Mouse (Mus musculus): ENCODE results near the gene Krt83. TPM values are rescaled to one million over a fixed set of nuclear protein-coding genes. Genes with fewer than 3 reads are reported as not detected.

Gene Krt83
- polyA plus RNA-seq, 1 experiment, result not detected

DNA sequence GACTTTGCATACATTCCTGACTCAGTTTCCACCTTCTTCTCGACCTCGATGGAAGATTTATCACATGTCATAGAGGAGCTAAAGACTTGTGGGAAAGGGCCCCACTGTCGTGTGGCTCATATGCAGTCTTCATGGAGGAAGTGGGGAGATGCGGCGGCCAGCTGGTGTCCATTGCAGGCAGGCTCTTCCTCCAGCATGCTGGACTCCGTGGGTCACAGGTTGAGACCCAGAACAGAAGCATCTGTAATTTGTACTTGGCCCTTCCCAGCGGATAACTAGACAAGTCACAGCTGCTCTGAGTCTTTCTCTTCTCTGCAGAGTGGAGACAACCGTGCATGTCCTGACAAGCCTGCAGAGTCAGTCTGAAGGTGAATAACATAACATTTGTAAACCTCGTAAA lies 16.9 kb upstream of the Krt83 start:
- Histone ChIP-seq H3K4me1 (ENCODE audit: control insufficient read depth, insufficient read depth, low read length) (no peaks in the 10 kb centered on the region), H3K27ac (ENCODE audit: control insufficient read depth, insufficient read depth, low read depth, low read length) (no peak overlapping the region), H3K36me3 (ENCODE audit: control insufficient read depth, insufficient read depth, low read length) (no peaks in the 10 kb centered on the region), H3K27me3 (ENCODE audit: control insufficient read depth, insufficient read depth, low read length) (no peaks in the 10 kb centered on the region), H3K4me3 (ENCODE audit: control insufficient read depth, low read depth, low read length) (no peak overlapping the region)
- TF ChIP-seq CTCF (IDR thresholded peaks at IDR 0.05; ENCODE audit: control insufficient read depth, insufficient read depth, insufficient replicate concordance, low read depth, low read length) (no peak), POLR2A (IDR thresholded peaks at IDR 0.05; ENCODE audit: control insufficient read depth, low read depth, low read length) (no peak)

DNA sequence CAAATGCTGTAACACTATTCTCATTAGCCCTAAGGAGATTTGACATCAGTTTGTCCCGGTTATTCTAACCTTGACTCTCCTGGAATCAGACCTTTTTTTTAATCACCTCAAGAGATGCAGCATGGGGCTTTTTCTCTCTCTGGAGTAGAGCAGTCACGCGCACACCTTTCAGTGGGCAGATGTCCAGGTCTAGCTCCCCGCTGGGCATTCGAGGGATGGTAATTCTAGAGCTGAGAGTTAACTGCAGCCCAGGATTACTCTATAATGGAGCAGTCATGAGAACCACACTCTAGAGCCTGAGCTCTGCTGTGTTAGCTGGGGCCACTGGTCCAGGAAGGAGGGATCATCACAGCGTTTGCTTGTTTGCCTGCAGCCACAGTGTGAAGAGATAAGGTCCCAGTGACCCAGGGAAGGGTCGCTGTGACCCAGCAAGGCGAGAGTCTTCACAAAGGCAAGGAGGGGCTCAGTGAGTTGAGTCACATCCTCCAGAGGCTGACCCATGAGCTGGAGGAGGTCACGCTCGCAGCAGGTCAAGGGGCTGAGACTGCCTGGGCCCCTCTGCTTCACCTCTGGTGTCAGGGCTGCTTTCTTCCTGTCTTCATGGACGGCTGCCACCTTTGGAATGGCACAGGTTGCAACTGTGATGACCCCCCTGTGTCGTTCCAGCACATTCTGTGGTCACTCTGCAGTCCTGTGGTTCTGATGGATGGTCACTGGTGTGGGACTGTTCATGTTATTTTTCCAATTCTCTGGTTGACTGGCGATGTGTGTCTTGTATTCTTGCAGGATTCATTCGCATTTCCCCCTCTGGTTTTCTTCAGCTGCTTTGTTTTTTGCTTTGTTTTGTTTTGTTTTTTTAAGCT lies 15.8 kb upstream of the Krt83 start:
- no peaks in the 10 kb centered on the region for H3K27me3 ChIP-seq (ENCODE audit: control insufficient read depth, insufficient read depth, low read length)
- H3K4me1 ChIP-seq (ENCODE audit: control insufficient read depth, insufficient read depth, low read length), result no peaks in the 10 kb centered on the region
- H3K36me3 ChIP-seq (ENCODE audit: control insufficient read depth, insufficient read depth, low read length), result no peaks in the 10 kb centered on the region
- no peak overlapping the region for H3K27ac ChIP-seq (ENCODE audit: control insufficient read depth, insufficient read depth, low read depth, low read length)
- no peak for TF ChIP-seq CTCF (IDR thresholded peaks at IDR 0.05; ENCODE audit: control insufficient read depth, insufficient read depth, insufficient replicate concordance, low read depth, low read length)
- TF ChIP-seq POLR2A (IDR thresholded peaks at IDR 0.05; ENCODE audit: control insufficient read depth, low read depth, low read length), result no peak
- no peak overlapping the region for H3K4me3 ChIP-seq (ENCODE audit: control insufficient read depth, low read depth, low read length)

DNA sequence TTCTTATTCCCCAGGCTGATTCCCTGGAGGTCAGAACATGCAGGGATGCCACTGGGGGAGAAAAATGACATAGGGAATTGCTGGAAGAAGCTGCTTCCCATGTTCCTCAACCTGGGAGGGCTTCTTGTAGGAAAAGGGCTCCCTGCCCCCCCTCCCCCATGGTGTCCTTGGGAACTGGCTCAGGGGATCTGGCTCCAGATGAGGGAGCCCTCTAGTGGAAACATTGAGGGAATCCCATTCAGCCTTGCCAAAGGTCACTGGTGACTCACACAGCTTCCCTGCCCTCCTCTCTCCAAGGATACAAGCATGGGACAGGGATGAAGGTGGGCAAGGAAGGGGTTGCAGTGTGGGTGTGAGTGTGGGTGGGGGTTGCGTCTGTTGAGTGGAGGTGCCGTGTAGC lies 5.9 kb upstream of the Krt83 start:
- Histone ChIP-seq H3K4me3 (ENCODE audit: control insufficient read depth, low read depth, low read length) (no peak overlapping the region), H3K4me1 (ENCODE audit: control insufficient read depth, insufficient read depth, low read length) (no peaks in the 10 kb centered on the region; the same call in 1 of the 2 replicates), H3K27me3 (ENCODE audit: control insufficient read depth, insufficient read depth, low read length) (no peaks in the 10 kb centered on the region), H3K36me3 (ENCODE audit: control insufficient read depth, insufficient read depth, low read length) (no peaks in the 10 kb centered on the region), H3K27ac (ENCODE audit: control insufficient read depth, insufficient read depth, low read depth, low read length) (no peak overlapping the region)
- TF ChIP-seq POLR2A (IDR thresholded peaks at IDR 0.05; ENCODE audit: control insufficient read depth, low read depth, low read length) (no peak), CTCF (IDR thresholded peaks at IDR 0.05; ENCODE audit: control insufficient read depth, insufficient read depth, insufficient replicate concordance, low read depth, low read length) (no peak)

DNA sequence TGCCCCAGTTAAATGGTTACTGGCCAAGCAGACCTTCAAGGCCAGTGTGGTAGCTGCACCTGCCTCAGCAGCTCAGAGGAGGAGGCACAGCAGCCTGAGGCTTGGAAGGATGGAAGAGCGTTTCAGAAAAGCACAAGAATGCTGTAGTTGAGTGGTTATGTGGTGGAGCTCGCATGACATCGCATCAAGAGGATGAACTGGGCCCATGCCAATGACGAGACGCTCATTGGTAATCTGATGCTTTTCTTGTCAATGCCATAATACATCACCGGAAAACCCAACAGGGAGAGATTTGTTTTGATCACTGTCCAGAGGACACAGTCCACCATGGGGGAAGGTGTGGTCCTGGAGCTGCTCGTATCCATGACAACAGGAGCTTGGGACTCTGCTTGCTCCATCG lies 4.0 kb upstream of the Krt83 start:
- no peaks in the 10 kb centered on the region for H3K36me3 ChIP-seq (ENCODE audit: control insufficient read depth, insufficient read depth, low read length)
- H3K4me3 ChIP-seq (ENCODE audit: control insufficient read depth, low read depth, low read length), result no peak overlapping the region
- H3K4me1 ChIP-seq (ENCODE audit: control insufficient read depth, insufficient read depth, low read length), result no peaks in the 10 kb centered on the region; the same call in 1 of the 2 replicates
- H3K27ac ChIP-seq (ENCODE audit: control insufficient read depth, insufficient read depth, low read depth, low read length), result no peak overlapping the region
- TF ChIP-seq CTCF (IDR thresholded peaks at IDR 0.05; ENCODE audit: control insufficient read depth, insufficient read depth, insufficient replicate concordance, low read depth, low read length), result no peak
- no peak for TF ChIP-seq POLR2A (IDR thresholded peaks at IDR 0.05; ENCODE audit: control insufficient read depth, low read depth, low read length)
- no peaks in the 10 kb centered on the region for H3K27me3 ChIP-seq (ENCODE audit: control insufficient read depth, insufficient read depth, low read length)

DNA sequence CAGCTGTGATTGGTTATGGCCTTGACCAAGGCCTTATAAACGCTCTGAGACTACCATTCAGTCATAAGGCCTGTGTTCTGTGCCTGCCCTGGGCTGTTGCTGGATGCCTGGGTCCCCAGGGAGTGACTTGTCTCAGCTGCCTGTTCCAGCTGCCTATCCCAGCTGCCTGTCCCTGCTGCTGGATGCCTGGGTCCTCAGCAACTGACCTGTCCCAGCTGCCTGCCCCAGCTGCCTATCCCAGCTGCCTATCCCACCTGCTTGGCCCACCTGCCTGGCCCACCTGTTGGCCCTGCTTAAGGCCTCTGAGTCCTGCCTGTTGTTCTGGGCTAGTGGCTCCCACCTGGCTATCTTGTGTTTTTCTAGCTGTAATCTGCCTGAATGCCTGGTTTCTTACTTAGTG lies 2.9 kb upstream of the Krt83 start:
- Histone ChIP-seq H3K4me1 (ENCODE audit: control insufficient read depth, insufficient read depth, low read length) (no peaks in the 10 kb centered on the region; the same call in 1 of the 2 replicates), H3K27me3 (ENCODE audit: control insufficient read depth, insufficient read depth, low read length) (no peaks in the 10 kb centered on the region), H3K36me3 (ENCODE audit: control insufficient read depth, insufficient read depth, low read length) (no peaks in the 10 kb centered on the region), H3K27ac (ENCODE audit: control insufficient read depth, insufficient read depth, low read depth, low read length) (no peak overlapping the region), H3K4me3 (ENCODE audit: control insufficient read depth, low read depth, low read length) (no peak overlapping the region)
- TF ChIP-seq CTCF (IDR thresholded peaks at IDR 0.05; ENCODE audit: control insufficient read depth, insufficient read depth, insufficient replicate concordance, low read depth, low read length), result no peak

DNA sequence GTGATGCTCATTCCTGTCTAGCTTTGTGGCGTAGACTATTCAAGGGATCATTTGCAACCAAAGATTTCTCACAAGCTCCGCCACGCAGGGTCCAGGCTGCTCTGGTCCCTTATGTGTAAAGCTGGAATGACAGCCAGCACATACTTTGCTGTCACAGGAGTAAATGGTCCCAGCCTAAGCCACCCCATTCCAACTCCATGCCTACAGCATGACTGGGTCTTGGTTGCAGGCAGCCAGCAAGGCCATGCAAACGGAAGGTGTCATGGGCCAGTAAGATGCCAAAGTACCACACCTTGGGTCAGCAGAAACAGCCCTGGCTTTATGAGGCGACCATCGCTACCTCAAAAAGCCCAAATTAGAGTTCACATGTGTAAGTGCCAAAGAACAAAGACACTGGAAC lies 2.4 kb upstream of the Krt83 start:
- H3K27me3 ChIP-seq (ENCODE audit: control insufficient read depth, insufficient read depth, low read length), result no peaks in the 10 kb centered on the region
- no peak overlapping the region for H3K27ac ChIP-seq (ENCODE audit: control insufficient read depth, insufficient read depth, low read depth, low read length)
- no peaks in the 10 kb centered on the region for H3K36me3 ChIP-seq (ENCODE audit: control insufficient read depth, insufficient read depth, low read length)
- TF ChIP-seq POLR2A (IDR thresholded peaks at IDR 0.05; ENCODE audit: control insufficient read depth, low read depth, low read length), result no peak
- TF ChIP-seq CTCF (IDR thresholded peaks at IDR 0.05; ENCODE audit: control insufficient read depth, insufficient read depth, insufficient replicate concordance, low read depth, low read length), result no peak
- H3K4me3 ChIP-seq (ENCODE audit: control insufficient read depth, low read depth, low read length), result no peak overlapping the region
- H3K4me1 ChIP-seq (ENCODE audit: control insufficient read depth, insufficient read depth, low read length), result no peaks in the 10 kb centered on the region; the same call in 1 of the 2 replicates

DNA sequence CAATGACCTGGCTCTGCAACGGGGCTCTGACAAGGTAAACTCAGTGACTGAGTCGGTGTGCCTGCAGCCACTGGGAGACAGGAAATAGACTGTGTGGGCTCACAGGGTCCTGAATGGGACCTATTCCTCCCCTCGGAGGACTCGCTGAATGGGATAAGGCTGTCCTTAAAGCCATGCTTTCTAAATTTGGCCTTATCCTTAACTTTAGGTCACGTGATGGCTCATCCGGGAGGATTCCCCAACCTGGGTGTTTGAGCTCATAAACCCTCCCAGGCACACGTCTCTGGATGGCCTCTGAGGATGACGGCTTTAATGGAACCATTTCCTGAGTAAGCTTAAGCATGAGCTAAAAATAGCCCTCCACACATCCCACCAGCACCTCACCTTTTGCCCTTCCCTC lies 1.4 kb upstream of the Krt83 start:
- H3K27me3 ChIP-seq (ENCODE audit: control insufficient read depth, insufficient read depth, low read length), result no peaks in the 10 kb centered on the region
- no peak overlapping the region for H3K27ac ChIP-seq (ENCODE audit: control insufficient read depth, insufficient read depth, low read depth, low read length)
- H3K4me1 ChIP-seq (ENCODE audit: control insufficient read depth, insufficient read depth, low read length), result no peaks in the 10 kb centered on the region; the same call in 1 of the 2 replicates
- TF ChIP-seq CTCF (IDR thresholded peaks at IDR 0.05; ENCODE audit: control insufficient read depth, insufficient read depth, insufficient replicate concordance, low read depth, low read length) (no peak), POLR2A (IDR thresholded peaks at IDR 0.05; ENCODE audit: control insufficient read depth, low read depth, low read length) (no peak)
- no peak overlapping the region for H3K4me3 ChIP-seq (ENCODE audit: control insufficient read depth, low read depth, low read length)
- no peaks in the 10 kb centered on the region for H3K36me3 ChIP-seq (ENCODE audit: control insufficient read depth, insufficient read depth, low read length)

Measured in testis, adult 2 months (tissue).